Mouse (Mus musculus) kidney, postnatal 4 days (tissue): Measurements from ENCODE around the gene Spata46.

Experiments used
- DNase-seq, 2 experiments: peaks; one replicate each; pipeline ENCODE4 v3.0.0; 2021; ENCODE audit warnings: mixed read lengths in 2 of 2

The Spata46 gene

DNA sequence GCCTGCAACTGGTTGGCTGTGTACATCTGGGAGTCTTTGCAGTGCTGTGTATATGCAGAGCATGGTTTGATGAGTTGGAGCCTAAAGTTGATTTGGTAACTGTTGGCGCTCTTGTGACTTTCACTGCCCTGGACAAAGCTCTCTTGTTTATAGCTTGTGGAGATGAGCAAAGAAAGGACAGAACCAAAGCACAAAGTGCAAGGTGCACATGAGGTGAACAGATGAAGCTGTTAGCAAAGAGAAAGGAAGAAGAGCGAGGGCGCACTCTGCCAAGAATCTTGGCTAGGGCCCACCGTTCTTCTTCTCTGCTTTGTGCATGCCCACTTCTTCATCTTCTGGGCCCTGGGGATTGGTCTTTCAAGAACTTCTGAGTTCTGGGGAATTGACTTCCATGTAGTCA, 35.3 kb downstream of the Spata46 start:
- no peak for DNase-seq

DNA sequence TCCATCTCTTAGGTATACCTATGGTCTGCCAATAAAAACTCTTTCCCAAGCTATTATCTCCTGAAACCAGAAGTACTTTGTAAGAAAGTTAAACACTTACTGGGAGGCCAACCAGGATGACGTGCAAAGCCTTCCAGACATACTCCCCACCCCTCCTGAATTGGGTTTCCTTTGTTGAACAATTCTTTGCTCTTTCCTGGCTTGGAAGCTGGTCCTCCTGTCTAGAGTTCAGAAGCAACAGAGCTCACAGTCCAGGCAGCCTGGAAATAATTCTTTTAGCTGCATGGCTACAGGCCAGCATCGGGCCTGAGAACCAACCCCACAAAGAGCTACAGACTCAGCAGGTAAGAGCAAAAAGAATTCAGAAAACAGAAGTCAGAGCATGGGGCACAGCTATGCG, 37.7 kb downstream of the Spata46 start:
- peak in 1 of 2 experiments; percentile 5 for DNase-seq

DNA sequence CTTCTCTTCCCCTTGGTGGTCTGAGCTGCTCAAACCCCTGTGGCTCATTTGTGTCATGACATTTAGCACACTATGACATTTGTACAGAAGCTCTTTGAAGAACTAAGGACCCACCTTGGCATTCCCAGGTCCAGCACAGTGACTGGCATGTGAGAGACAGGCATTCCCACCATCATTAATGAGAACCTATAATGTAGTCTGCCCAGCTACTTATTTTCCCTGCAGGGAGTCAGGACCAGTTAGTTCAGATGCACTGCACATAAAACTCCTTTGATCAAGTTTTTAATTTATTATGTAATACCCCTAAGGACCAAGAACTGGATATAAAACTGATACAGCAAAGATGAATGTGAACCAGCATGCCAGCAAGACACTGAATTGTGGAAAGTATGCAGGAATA, 42.5 kb downstream of the Spata46 start:
- DNase-seq = no peak

DNA sequence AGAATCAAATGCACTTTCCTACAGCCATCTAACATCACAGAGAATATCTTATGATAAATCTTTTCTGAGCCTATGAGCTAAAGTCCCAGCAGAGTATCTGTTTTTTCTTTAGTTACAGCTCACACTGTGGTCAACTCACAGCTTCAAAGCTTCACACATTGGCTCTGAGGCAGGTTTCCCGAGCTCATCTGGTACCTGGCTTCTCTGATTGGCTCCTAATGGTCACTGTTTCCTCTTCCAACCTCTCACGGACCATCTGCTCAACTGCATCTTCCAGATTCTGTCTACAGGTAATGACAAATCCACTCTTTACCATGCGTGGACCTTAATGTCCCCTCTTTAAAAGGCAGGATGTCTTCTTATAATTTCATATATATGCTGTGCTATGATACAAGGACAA, 44.7 kb downstream of the Spata46 start:
- DNase-seq = no peak

DNA sequence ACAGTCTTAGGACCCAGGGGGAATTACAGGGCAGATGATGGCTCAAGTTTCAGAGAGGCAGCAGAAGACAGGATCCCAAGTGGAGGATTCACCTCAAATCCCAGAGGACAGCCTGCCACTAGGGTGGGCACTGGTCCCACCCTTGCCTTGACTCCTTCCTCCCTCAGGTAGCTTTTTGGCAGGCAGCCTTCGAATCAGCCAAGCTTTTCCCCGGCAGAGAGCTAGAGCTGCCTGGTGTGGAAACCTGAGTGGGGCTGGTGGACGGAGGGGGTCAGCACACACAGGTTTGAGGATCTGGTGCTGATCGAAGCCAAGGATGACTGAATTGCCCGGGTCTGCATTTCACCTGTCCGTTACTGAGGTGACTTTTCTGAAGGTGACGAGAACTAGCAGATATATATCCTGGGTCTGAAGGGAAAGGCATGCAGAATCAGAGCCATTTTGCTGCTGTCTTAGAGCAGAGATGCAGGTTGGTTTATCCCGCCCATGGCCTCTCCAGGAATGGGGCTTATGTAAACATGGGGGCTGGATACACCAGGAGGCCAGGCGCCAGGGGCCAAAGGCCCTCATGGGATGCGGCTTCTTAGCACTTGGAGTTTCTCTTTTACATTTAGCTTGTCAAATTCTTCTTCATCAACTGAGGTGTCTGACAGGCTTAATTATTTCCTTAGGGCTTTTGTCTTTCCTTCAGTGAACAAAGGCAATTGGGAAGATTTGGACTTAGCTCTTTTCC, 51.7 kb downstream of the Spata46 start:
- peak; percentile 7 to 16 for DNase-seq
